In the genomic region with DNA sequence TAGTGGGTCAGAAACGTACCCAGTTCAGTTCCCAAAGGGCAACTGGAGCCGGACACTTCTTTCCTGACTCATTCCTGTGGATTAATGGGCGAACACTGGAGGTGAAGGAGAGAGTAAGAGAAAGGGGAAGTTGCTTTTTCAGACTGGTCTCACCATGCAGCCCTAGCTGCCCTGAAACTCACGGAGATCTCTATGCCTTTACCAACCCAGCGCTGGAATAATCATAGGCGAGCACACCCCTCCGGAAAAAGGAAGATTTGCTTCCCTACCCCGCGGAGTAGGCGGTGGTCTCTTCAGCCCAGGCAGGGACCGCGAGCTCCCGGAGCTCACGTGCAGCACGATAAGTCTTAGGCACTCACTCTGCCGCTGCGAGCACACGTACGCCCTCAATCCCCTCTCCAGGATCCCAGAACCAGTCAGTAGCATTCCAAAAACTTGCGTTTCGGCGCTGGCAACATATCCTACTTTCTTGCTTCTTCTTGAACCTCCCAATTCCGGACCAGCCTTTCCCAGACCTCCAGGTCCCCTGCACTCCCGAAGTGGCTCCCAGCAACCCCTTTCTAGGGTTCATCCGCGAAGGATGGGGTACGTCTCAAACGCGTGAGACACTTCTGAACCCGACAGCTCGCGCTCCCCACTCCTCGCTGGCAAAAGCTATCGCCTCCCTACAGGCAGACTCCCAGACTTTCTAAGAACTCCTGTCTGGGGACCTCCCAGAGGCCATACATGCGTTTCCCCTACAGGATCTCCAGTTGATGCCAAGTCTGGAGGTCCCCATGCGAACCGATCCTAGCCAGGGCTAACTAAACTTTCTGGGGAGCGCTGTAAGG, we compare ENCODE assay signal across 7 mouse cellular contexts. TPM values are rescaled to one million over a fixed set of nuclear protein-coding genes. Genes with fewer than 3 reads are reported as not detected.
A peak's percentile ranks its signal among the peaks of the same experiment; 100 is the strongest.
DNase-seq lines count a peak whose midpoint lies in the region; ATAC-seq and TF ChIP-seq lines count a peak whose summit lies in the region.

No protein-coding gene starts in this region.

- no peak for TF ChIP-seq POLR2A in small intestine, adult 2 months (IDR thresholded peaks at IDR 0.05; ENCODE audit: low read depth, low read length)

- ATAC-seq in embryonic facial prominence, embryonic 11.5 days (replicated peaks; ENCODE audit: insufficient number of reproducible peaks, low FRiP score, low TSS enrichment, low read depth), result peak; percentile 10; the same call in 1 of the 2 replicates
- peak; percentile 55; the same call in 1 of the 2 replicates for ATAC-seq in hindbrain, embryonic 14.5 days (ENCODE audit: low FRiP score)
- peak; percentile 79 for ATAC-seq in lung, embryonic 16.5 days (ENCODE audit: low read depth)

- no peak for TF ChIP-seq CTCF in small intestine, adult 2 months (IDR thresholded peaks at IDR 0.05; ENCODE audit: extremely low read depth, insufficient read length, insufficient replicate concordance, low read depth, low read length)

- DNase-seq in B cell, adult 2 months, result peak; percentile 34 to 50
- DNase-seq in CD4-positive helper T cell, adult 2 months (ENCODE audit: low read depth, low spot score), result peak; percentile 21
- peak; percentile 66 for DNase-seq in embryonic facial prominence, embryonic 11.5 days (ENCODE audit: low spot score)
- DNase-seq in hindbrain, embryonic 14.5 days (ENCODE audit: low spot score), result peak; percentile 26
- DNase-seq in gastrocnemius, adult 18-20 months (ENCODE audit: low spot score), result no peak

- peak overlapping the region; percentile 73 for H3K4me2 ChIP-seq in embryonic facial prominence, embryonic 11.5 days (ENCODE audit: low read depth, low read length)
- H3K4me2 ChIP-seq in hindbrain, embryonic 14.5 days (replicated peaks), result peak overlapping the region; percentile 92
- H3K4me2 ChIP-seq in lung, embryonic 16.5 days (ENCODE audit: low read depth, low read length), result peak overlapping the region; percentile 98

- no peak overlapping the region for H3K27ac ChIP-seq in embryonic facial prominence, embryonic 11.5 days (replicated peaks; ENCODE audit: low read depth, low read length)
- no peak overlapping the region for H3K27ac ChIP-seq in hindbrain, embryonic 14.5 days
- peak overlapping the region; percentile 53 for H3K27ac ChIP-seq in lung, embryonic 16.5 days (ENCODE audit: low read length)
- no peak overlapping the region for H3K27ac ChIP-seq in small intestine, adult 2 months (ENCODE audit: insufficient read depth, low read depth, low read length)

- no peaks in the 10 kb centered on the region for H3K4me1 ChIP-seq in embryonic facial prominence, embryonic 11.5 days (ENCODE audit: control insufficient read depth, insufficient read depth, low read length)
- H3K4me1 ChIP-seq in hindbrain, embryonic 14.5 days (replicated peaks; ENCODE audit: control insufficient read depth, insufficient read depth, low read length), result peaks cover 13% of the 10 kb centered on the region
- 0 out of 2 replicates have a peak, but pooled peaks cover 5% of the 10 kb centered on the region for H3K4me1 ChIP-seq in lung, embryonic 16.5 days (replicated peaks; ENCODE audit: control insufficient read depth, insufficient read depth, low read length)
- H3K4me1 ChIP-seq in small intestine, adult 2 months (ENCODE audit: control insufficient read depth, insufficient read depth, insufficient read length, low read length), result no peaks in the 10 kb centered on the region

- H3K4me3 ChIP-seq in embryonic facial prominence, embryonic 11.5 days (ENCODE audit: low read depth, low read length), result peak overlapping the region; percentile 63
- H3K4me3 ChIP-seq in hindbrain, embryonic 14.5 days (replicated peaks; ENCODE audit: low read length), result peak overlapping the region; percentile 54
- H3K4me3 ChIP-seq in lung, embryonic 16.5 days (ENCODE audit: low read length), result peak overlapping the region; percentile 68
- H3K4me3 ChIP-seq in small intestine, adult 2 months (ENCODE audit: low read depth, low read length), result peak overlapping the region; percentile 66

- peak overlapping the region; percentile 55 for H3K9ac ChIP-seq in embryonic facial prominence, embryonic 11.5 days (replicated peaks; ENCODE audit: low read length)
- peak overlapping the region; percentile 44 for H3K9ac ChIP-seq in hindbrain, embryonic 14.5 days
- peak overlapping the region; percentile 83 for H3K9ac ChIP-seq in lung, embryonic 16.5 days (ENCODE audit: low read length)

- no peaks in the 10 kb centered on the region for H3K27me3 ChIP-seq in embryonic facial prominence, embryonic 11.5 days (ENCODE audit: control insufficient read depth, insufficient read depth, low read length)
- peaks cover 26% of the 10 kb centered on the region for H3K27me3 ChIP-seq in hindbrain, embryonic 14.5 days (ENCODE audit: control insufficient read depth, insufficient read depth, low read length)
- H3K27me3 ChIP-seq in lung, embryonic 16.5 days (ENCODE audit: control insufficient read depth, insufficient read depth, low read depth, low read length), result no peaks in the 10 kb centered on the region
- peaks cover 8% of the 10 kb centered on the region for H3K27me3 ChIP-seq in small intestine, adult 2 months (ENCODE audit: control insufficient read depth, insufficient read depth, low read length)

- no peaks in the 10 kb centered on the region for H3K9me3 ChIP-seq in embryonic facial prominence, embryonic 11.5 days (replicated peaks; ENCODE audit: control insufficient read depth, low read length)
- no peaks in the 10 kb centered on the region for H3K9me3 ChIP-seq in hindbrain, embryonic 14.5 days (ENCODE audit: control insufficient read depth, low read length)
- H3K9me3 ChIP-seq in lung, embryonic 16.5 days (ENCODE audit: control insufficient read depth, low read length), result no peaks in the 10 kb centered on the region

- WGBS in embryonic facial prominence, embryonic 11.5 days, result under 1% methylated on average over 38 of the region's 38 CpGs
- WGBS in hindbrain, embryonic 14.5 days, result under 1% methylated on average over 38 of the region's 38 CpGs
- under 1% methylated on average over 38 of the region's 38 CpGs for whole genome bisulfite sequencing in lung, embryonic 16.5 days
- under 1% methylated on average over 38 of the region's 38 CpGs for whole genome bisulfite sequencing in small intestine, adult 2 months

- H3K36me3 ChIP-seq in embryonic facial prominence, embryonic 11.5 days (replicated peaks; ENCODE audit: control insufficient read depth, insufficient read depth, low read depth, low read length), result no peaks in the 10 kb centered on the region
- H3K36me3 ChIP-seq in hindbrain, embryonic 14.5 days (replicated peaks; ENCODE audit: control insufficient read depth, insufficient read depth), result no peaks in the 10 kb centered on the region
- no peaks in the 10 kb centered on the region for H3K36me3 ChIP-seq in lung, embryonic 16.5 days (ENCODE audit: control insufficient read depth, insufficient read depth, low read length)
- no peaks in the 10 kb centered on the region for H3K36me3 ChIP-seq in small intestine, adult 2 months (ENCODE audit: control insufficient read depth, insufficient read depth, low read length)

RNA-seq across cellular contexts. Expression of a gene that starts 22.6 kb away (rescaled TPM):
- 27.4 and 30.3 TPM in 2 replicates for polyA plus RNA-seq in embryonic facial prominence, embryonic 11.5 days (2014; fragmentation: Nextera tagmentation; extraction: Ambion mirVana)
- polyA plus RNA-seq in hindbrain, embryonic 14.5 days (2014; fragmentation: Nextera tagmentation; extraction: Ambion mirVana), result 44.1 and 45.9 TPM in 2 replicates
- polyA plus RNA-seq in lung, embryonic 16.5 days (2015; fragmentation: Nextera tagmentation; extraction: Ambion mirVana), result 21.5 and 27.0 TPM in 2 replicates
- 0.23 and 0.38 TPM in 2 replicates for polyA plus RNA-seq in small intestine, adult 2 months (2012; rRNA removed)
- total RNA-seq in gastrocnemius, adult 18-20 months (2021), result 1 to 10 TPM; 1.2 to 2.5 TPM

RNA-seq across cellular contexts. Expression of a gene that starts 34.2 kb away (rescaled TPM):
- polyA plus RNA-seq in embryonic facial prominence, embryonic 11.5 days (2014; fragmentation: Nextera tagmentation; extraction: Ambion mirVana), result 9.4 and 10.7 TPM in 2 replicates
- polyA plus RNA-seq in hindbrain, embryonic 14.5 days (2014; fragmentation: Nextera tagmentation; extraction: Ambion mirVana), result 14.4 and 17.0 TPM in 2 replicates
- polyA plus RNA-seq in lung, embryonic 16.5 days (2015; fragmentation: Nextera tagmentation; extraction: Ambion mirVana), result 15.7 and 16.3 TPM in 2 replicates
- 25.3 and 31.0 TPM in 2 replicates for polyA plus RNA-seq in small intestine, adult 2 months (2012; rRNA removed)
- 10 to 100 TPM; 15.3 to 18.7 TPM for total RNA-seq in gastrocnemius, adult 18-20 months (2021)

Comparison
In these comparisons a context has a peak if more than half of its experiments do, and no peak if none do; other contexts are left out.
1. ATAC-seq: peak in every context shown above with its lines; median percentile 79 in lung, embryonic 16.5 days; 55 in hindbrain, embryonic 14.5 days; 10 in embryonic facial prominence, embryonic 11.5 days.
2. RNA of a gene that starts 22.6 kb away (polyA plus RNA-seq): 44.1 to 45.9 TPM in hindbrain, embryonic 14.5 days, 27.4 to 30.3 TPM in embryonic facial prominence, embryonic 11.5 days and 21.5 to 27.0 TPM in lung, embryonic 16.5 days; 0.23 to 0.38 TPM in small intestine, adult 2 months; every median in the first group is over 10 times any median in the second.
3. Peak in every context shown above with its lines, with median percentiles within 50 percentile points of each other: H3K4me2 ChIP-seq, H3K4me3 ChIP-seq and H3K9ac ChIP-seq.